Mouse (Mus musculus): ENCODE results near the gene Hsd17b2. TPM values are rescaled to one million over a fixed set of nuclear protein-coding genes. Genes with fewer than 3 reads are reported as not detected.

Hsd17b2 gene
- polyA plus RNA-seq, 1 experiment, result 0.61 TPM

- Histone ChIP-seq H3K4me1 (ENCODE audit: control insufficient read depth, insufficient read depth, low read length) (no peaks in the 10 kb centered on the region), H3K36me3 (ENCODE audit: control insufficient read depth, insufficient read depth, low read length, poor library complexity, severe bottlenecking) (no peaks in the 10 kb centered on the region), H3K27me3 (ENCODE audit: control insufficient read depth, insufficient read depth, low read length, poor library complexity, severe bottlenecking) (no peaks in the 10 kb centered on the region), H3K27ac (ENCODE audit: insufficient read depth, low read length) (no peak overlapping the region), H3K9ac (ENCODE audit: low read depth, poor library complexity, severe bottlenecking) (no peak overlapping the region), H3K4me3 (ENCODE audit: low read depth, low read length) (no peak overlapping the region), H3K9me3 (replicated peaks; ENCODE audit: control insufficient read depth, insufficient read depth, low read length, poor library complexity, severe bottlenecking) (no peaks in the 10 kb centered on the region)
- TF ChIP-seq POLR2A (IDR thresholded peaks at IDR 0.05; ENCODE audit: insufficient read depth, low read length), result no peak
- no peak for TF ChIP-seq CTCF (IDR thresholded peaks at IDR 0.05; ENCODE audit: low read depth, low read length)
- TF ChIP-seq EP300 (IDR thresholded peaks at IDR 0.05; ENCODE audit: insufficient read depth, low read depth, low read length), result no peak
These were observed 1.0 kb upstream of the Hsd17b2 start for GRCm38 (mm10) chr8:117700699-117701098.

DNA sequence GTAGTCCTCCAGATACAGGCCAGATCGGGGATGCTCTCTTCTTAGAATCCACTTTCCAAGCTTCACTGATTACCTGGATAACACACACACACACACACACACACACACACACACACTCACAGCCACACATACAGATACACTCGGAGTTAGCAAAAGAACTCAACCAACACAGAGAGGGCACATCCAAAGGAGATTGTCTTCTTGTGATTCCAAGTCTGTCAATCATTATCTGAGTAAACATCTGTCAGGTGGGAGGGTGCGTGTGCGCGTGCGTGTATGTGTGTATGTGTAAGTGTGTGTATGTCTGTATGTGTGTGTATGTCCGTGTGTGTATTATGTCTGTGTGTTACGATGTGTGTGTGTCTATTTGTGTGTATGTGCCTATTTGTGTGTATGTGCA is 458 bp upstream of the Hsd17b2 start:
- no peak overlapping the region for H3K9ac ChIP-seq (ENCODE audit: low read depth, poor library complexity, severe bottlenecking)
- H3K36me3 ChIP-seq (ENCODE audit: control insufficient read depth, insufficient read depth, low read length, poor library complexity, severe bottlenecking), result no peaks in the 10 kb centered on the region
- H3K27ac ChIP-seq (ENCODE audit: insufficient read depth, low read length), result no peak overlapping the region
- TF ChIP-seq CTCF (IDR thresholded peaks at IDR 0.05; ENCODE audit: low read depth, low read length) (no peak), POLR2A (IDR thresholded peaks at IDR 0.05; ENCODE audit: insufficient read depth, low read length) (no peak), EP300 (IDR thresholded peaks at IDR 0.05; ENCODE audit: insufficient read depth, low read depth, low read length) (no peak)
- no peaks in the 10 kb centered on the region for H3K4me1 ChIP-seq (ENCODE audit: control insufficient read depth, insufficient read depth, low read length)
- no peaks in the 10 kb centered on the region for H3K27me3 ChIP-seq (ENCODE audit: control insufficient read depth, insufficient read depth, low read length, poor library complexity, severe bottlenecking)
- no peak overlapping the region for H3K4me3 ChIP-seq (ENCODE audit: low read depth, low read length)
- no peaks in the 10 kb centered on the region for H3K9me3 ChIP-seq (replicated peaks; ENCODE audit: control insufficient read depth, insufficient read depth, low read length, poor library complexity, severe bottlenecking)

DNA sequence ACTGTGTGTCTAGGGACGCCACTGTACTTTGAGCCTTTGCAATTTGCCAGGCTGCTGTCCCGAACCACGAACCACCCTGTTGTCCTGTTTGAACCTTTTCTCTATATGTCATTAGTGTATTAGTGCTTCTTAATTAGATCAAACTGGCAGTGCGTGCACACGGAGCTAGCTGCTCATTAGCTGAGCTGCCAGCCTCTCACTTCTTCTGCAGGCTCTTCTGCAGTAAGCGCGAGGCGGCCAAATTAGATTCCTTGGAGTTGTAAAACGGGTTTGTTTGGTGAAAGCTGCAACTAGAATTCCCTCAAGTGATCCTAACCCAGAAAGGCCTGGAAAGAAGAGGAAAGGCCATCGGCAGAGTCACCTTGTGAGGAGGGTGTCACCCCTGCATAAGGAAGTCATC is 997 bp downstream of the Hsd17b2 start:
- no peak overlapping the region for H3K9ac ChIP-seq (ENCODE audit: low read depth, poor library complexity, severe bottlenecking)
- no peak overlapping the region for H3K4me3 ChIP-seq (ENCODE audit: low read depth, low read length)
- TF ChIP-seq EP300 (IDR thresholded peaks at IDR 0.05; ENCODE audit: insufficient read depth, low read depth, low read length) (no peak), CTCF (IDR thresholded peaks at IDR 0.05; ENCODE audit: low read depth, low read length) (no peak), POLR2A (IDR thresholded peaks at IDR 0.05; ENCODE audit: insufficient read depth, low read length) (no peak)
- H3K27ac ChIP-seq (ENCODE audit: insufficient read depth, low read length), result no peak overlapping the region
- no peaks in the 10 kb centered on the region for H3K27me3 ChIP-seq (ENCODE audit: control insufficient read depth, insufficient read depth, low read length, poor library complexity, severe bottlenecking)
- no peaks in the 10 kb centered on the region for H3K36me3 ChIP-seq (ENCODE audit: control insufficient read depth, insufficient read depth, low read length, poor library complexity, severe bottlenecking)
- no peaks in the 10 kb centered on the region for H3K9me3 ChIP-seq (replicated peaks; ENCODE audit: control insufficient read depth, insufficient read depth, low read length, poor library complexity, severe bottlenecking)
- no peaks in the 10 kb centered on the region for H3K4me1 ChIP-seq (ENCODE audit: control insufficient read depth, insufficient read depth, low read length)

DNA sequence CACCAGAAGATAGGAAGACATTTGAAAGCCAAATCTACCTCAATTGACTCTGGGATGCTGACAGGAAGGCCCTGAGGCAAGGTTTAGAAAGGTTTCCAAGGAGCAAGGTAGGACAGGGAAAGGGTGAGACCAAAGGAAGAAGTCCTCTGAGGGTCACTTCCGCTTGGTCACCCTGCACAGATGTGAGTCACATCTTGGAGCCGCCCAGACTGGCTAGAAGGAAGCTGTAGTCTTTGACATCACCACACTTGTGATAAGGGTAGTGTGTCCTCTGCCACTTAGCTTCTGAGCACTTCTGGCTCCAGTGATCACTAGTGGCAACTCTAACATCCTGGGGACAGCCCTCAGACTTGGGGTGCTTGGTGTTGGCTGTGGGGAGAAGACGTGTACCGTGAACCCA is 4.4 kb downstream of the Hsd17b2 start:
- Histone ChIP-seq H3K27me3 (ENCODE audit: control insufficient read depth, insufficient read depth, low read length, poor library complexity, severe bottlenecking) (no peaks in the 10 kb centered on the region), H3K4me3 (ENCODE audit: low read depth, low read length) (no peak overlapping the region), H3K4me1 (ENCODE audit: control insufficient read depth, insufficient read depth, low read length) (no peaks in the 10 kb centered on the region), H3K9me3 (replicated peaks; ENCODE audit: control insufficient read depth, insufficient read depth, low read length, poor library complexity, severe bottlenecking) (no peaks in the 10 kb centered on the region), H3K27ac (ENCODE audit: insufficient read depth, low read length) (no peak overlapping the region), H3K36me3 (ENCODE audit: control insufficient read depth, insufficient read depth, low read length, poor library complexity, severe bottlenecking) (no peaks in the 10 kb centered on the region), H3K9ac (ENCODE audit: low read depth, poor library complexity, severe bottlenecking) (no peak overlapping the region)
- TF ChIP-seq CTCF (IDR thresholded peaks at IDR 0.05; ENCODE audit: low read depth, low read length) (no peak), POLR2A (IDR thresholded peaks at IDR 0.05; ENCODE audit: insufficient read depth, low read length) (no peak), EP300 (IDR thresholded peaks at IDR 0.05; ENCODE audit: insufficient read depth, low read depth, low read length) (no peak)

- H3K4me1 ChIP-seq (ENCODE audit: control insufficient read depth, insufficient read depth, low read length), result no peaks in the 10 kb centered on the region
- TF ChIP-seq EP300 (IDR thresholded peaks at IDR 0.05; ENCODE audit: insufficient read depth, low read depth, low read length), result no peak
- H3K27ac ChIP-seq (ENCODE audit: insufficient read depth, low read length), result no peak overlapping the region
- no peaks in the 10 kb centered on the region for H3K36me3 ChIP-seq (ENCODE audit: control insufficient read depth, insufficient read depth, low read length, poor library complexity, severe bottlenecking)
- no peak overlapping the region for H3K4me3 ChIP-seq (ENCODE audit: low read depth, low read length)
- 0 out of 2 replicates have a peak, but pooled peaks cover 3% of the 10 kb centered on the region for H3K9me3 ChIP-seq (replicated peaks; ENCODE audit: control insufficient read depth, insufficient read depth, low read length, poor library complexity, severe bottlenecking)
- H3K9ac ChIP-seq (ENCODE audit: low read depth, poor library complexity, severe bottlenecking), result no peak overlapping the region
- no peaks in the 10 kb centered on the region for H3K27me3 ChIP-seq (ENCODE audit: control insufficient read depth, insufficient read depth, low read length, poor library complexity, severe bottlenecking)
These were observed 10.5 kb downstream of the Hsd17b2 start for GRCm38 (mm10) chr8:117712226-117712625.

DNA sequence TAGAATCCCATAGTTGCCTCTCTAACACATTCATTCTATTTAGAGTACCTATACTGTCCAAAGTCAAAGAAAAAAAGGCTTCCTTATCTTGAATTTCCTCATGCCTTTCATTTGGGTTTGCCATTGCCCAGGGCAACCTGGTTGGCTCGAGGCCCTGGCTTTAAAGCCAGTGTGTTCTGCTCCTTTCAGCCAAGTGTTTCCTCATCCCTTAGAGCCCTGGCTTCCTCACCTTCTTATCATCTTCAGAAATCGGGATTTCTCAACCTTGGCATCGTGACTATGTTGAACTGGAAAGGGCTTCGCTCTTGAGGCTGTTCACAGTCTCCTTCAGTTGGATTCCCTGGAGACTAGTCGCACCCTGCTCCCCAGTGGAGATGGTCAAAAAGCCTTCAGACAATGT is 12.9 kb downstream of the Hsd17b2 start:
- Histone ChIP-seq H3K9ac (ENCODE audit: low read depth, poor library complexity, severe bottlenecking) (no peak overlapping the region), H3K27me3 (ENCODE audit: control insufficient read depth, insufficient read depth, low read length, poor library complexity, severe bottlenecking) (no peaks in the 10 kb centered on the region), H3K4me3 (ENCODE audit: low read depth, low read length) (no peak overlapping the region), H3K36me3 (ENCODE audit: control insufficient read depth, insufficient read depth, low read length, poor library complexity, severe bottlenecking) (no peaks in the 10 kb centered on the region), H3K27ac (ENCODE audit: insufficient read depth, low read length) (no peak overlapping the region), H3K9me3 (replicated peaks; ENCODE audit: control insufficient read depth, insufficient read depth, low read length, poor library complexity, severe bottlenecking) (0 out of 2 replicates have a peak, but pooled peaks cover 3% of the 10 kb centered on the region), H3K4me1 (ENCODE audit: control insufficient read depth, insufficient read depth, low read length) (no peaks in the 10 kb centered on the region)
- TF ChIP-seq CTCF (IDR thresholded peaks at IDR 0.05; ENCODE audit: low read depth, low read length) (no peak), POLR2A (IDR thresholded peaks at IDR 0.05; ENCODE audit: insufficient read depth, low read length) (no peak), EP300 (IDR thresholded peaks at IDR 0.05; ENCODE audit: insufficient read depth, low read depth, low read length) (no peak)

All from ES-Bruce4 (cell line).